Mouse (Mus musculus) bone marrow macrophage, adult 2 months (primary cell): ENCODE results near the gene Gm14147.
"Not testable (repeated sequence)": the region's sequence is repeated elsewhere in the genome, so short reads cannot be mapped to it uniquely, and the experiment has no call there.

Experiments
- CTCF ChIP-seq: IDR thresholded peaks from 2 replicates; pipeline ENCODE4 v1.5.1; 2012; ENCODE audit warnings: low read depth, mild to moderate bottlenecking, low read length, moderate library complexity
- POLR2A ChIP-seq: IDR thresholded peaks from 2 replicates; pipeline ENCODE4 v1.6.1; 2012; ENCODE audit warnings: mild to moderate bottlenecking, low read depth, low read length, borderline replicate concordance

DNA sequence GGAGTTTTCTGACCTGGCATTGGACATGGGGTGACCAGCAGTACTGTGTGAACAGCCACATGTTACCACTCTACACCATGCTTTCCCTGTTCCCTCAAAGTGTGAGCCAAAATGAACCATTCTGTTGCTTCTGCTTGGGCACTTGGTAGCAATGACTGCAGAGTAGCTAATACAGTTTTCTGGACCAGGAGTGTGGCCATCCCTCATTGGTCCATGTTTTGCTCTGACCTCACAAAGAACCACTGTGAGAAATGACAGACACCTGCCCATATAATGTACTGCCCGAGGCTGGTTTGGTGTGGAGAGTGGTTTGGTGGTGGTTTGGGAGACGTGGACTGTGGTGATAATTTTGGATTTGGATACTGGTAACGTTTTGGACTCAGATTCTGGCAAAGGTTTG is at the start of gene Gm14147:
- not testable (repeated sequence) for TF ChIP-seq CTCF, POLR2A
